In genomic region chr7:83631073-83631827, GRCm38 (mm10) we compare ENCODE assay signal across 8 mouse cellular contexts. TPM values are rescaled to one million over a fixed set of nuclear protein-coding genes. Genes with fewer than 3 reads are reported as not detected.
DNase-seq lines count a peak whose midpoint lies in the region; ATAC-seq and TF ChIP-seq lines count a peak whose summit lies in the region.

No protein-coding gene starts in this region.

- H3K9me3 ChIP-seq in heart, embryonic 11.5 days (replicated peaks; ENCODE audit: control insufficient read depth, low read length) = no peaks in the 10 kb centered on the region
- H3K9me3 ChIP-seq in ES-E14 (ENCODE audit: control insufficient read depth, insufficient read depth, low read depth, low read length) = no peaks in the 10 kb centered on the region
- no peaks in the 10 kb centered on the region for H3K9me3 ChIP-seq in forebrain, embryonic 13.5 days (replicated peaks)

- peak overlapping the region; percentile 70 for H3K4me3 ChIP-seq in heart, embryonic 11.5 days (ENCODE audit: low read depth, low read length)
- H3K4me3 ChIP-seq in ES-E14 (ENCODE audit: insufficient read depth in 1 of 2, low read depth in 1 of 2, low read length in 2 of 2, poor library complexity in 1 of 2, severe bottlenecking in 1 of 2) (peak overlapping the region; percentile 44 to 86), macrophage (ENCODE audit: inconsistent target) (peak overlapping the region; percentile 81)
- H3K4me3 ChIP-seq in forebrain, embryonic 13.5 days = peak overlapping the region; percentile 59

- H3K4me2 ChIP-seq in heart, embryonic 11.5 days = peak overlapping the region; percentile 77
- peak overlapping the region; percentile 77 for H3K4me2 ChIP-seq in forebrain, embryonic 13.5 days

- H3K79me2 ChIP-seq in macrophage (ENCODE audit: inconsistent target) = peaks cover 35% of the 10 kb centered on the region; the same call in 1 of the 2 replicates

- peak; percentile 44; the same call in 1 of the 2 replicates for ATAC-seq in heart, embryonic 11.5 days (replicated peaks; ENCODE audit: insufficient number of reproducible peaks, low FRiP score, low TSS enrichment)
- ATAC-seq in forebrain, embryonic 13.5 days = peak; percentile 33; the same call in 1 of the 2 replicates
- ATAC-seq in inflammation-experienced regulatory T-cells, adult 6 months = no peak

- no peaks in the 10 kb centered on the region for H3K36me3 ChIP-seq in heart, embryonic 11.5 days (ENCODE audit: control insufficient read depth, insufficient read depth, low read length)
- H3K36me3 ChIP-seq in ES-E14 (ENCODE audit: control insufficient read depth, insufficient read depth, low read length, poor library complexity, severe bottlenecking) = no peaks in the 10 kb centered on the region; the same call in 1 of the 2 replicates
- no peaks in the 10 kb centered on the region for H3K36me3 ChIP-seq in forebrain, embryonic 13.5 days (ENCODE audit: poor library complexity, severe bottlenecking)
- peaks cover 12% of the 10 kb centered on the region; the same call in 1 of the 2 replicates for H3K36me3 ChIP-seq in macrophage (ENCODE audit: inconsistent target)

- H3K4me1 ChIP-seq in heart, embryonic 11.5 days (ENCODE audit: control insufficient read depth, insufficient read depth, low read length) = peaks cover 8% of the 10 kb centered on the region
- peaks cover 0 to 2% of the 10 kb centered on the region in 2 experiments; a peak in 2 of 4 replicates for H3K4me1 ChIP-seq in ES-E14 (ENCODE audit: control insufficient read depth in 2 of 2, insufficient read depth in 2 of 2, low read length in 2 of 2, poor library complexity in 1 of 2)
- peaks cover 16% of the 10 kb centered on the region for H3K4me1 ChIP-seq in forebrain, embryonic 13.5 days

- H3K27me3 ChIP-seq in heart, embryonic 11.5 days (ENCODE audit: control insufficient read depth, insufficient read depth, low read length) = no peaks in the 10 kb centered on the region
- no peaks in the 10 kb centered on the region for H3K27me3 ChIP-seq in forebrain, embryonic 13.5 days

- H3K27ac ChIP-seq in heart, embryonic 11.5 days (ENCODE audit: low read depth, low read length) = 0 out of 2 replicates have a peak overlapping the region, but pooled peaks have one; percentile 35
- H3K27ac ChIP-seq in ES-E14 (ENCODE audit: insufficient read depth, low read depth, low read length, poor library complexity, severe bottlenecking) = no peak overlapping the region
- no peak overlapping the region for H3K27ac ChIP-seq in forebrain, embryonic 13.5 days
- H3K27ac ChIP-seq in macrophage = peak overlapping the region; percentile 35

- 12% methylated on average over 11 of the region's 11 CpGs for WGBS in heart, embryonic 11.5 days (ENCODE audit: insufficient replicate concordance)
- WGBS in forebrain, embryonic 13.5 days = 14% methylated on average over 11 of the region's 11 CpGs
- WGBS in macrophage (ENCODE audit: missing documents) = 11% methylated on average over 11 of the region's 11 CpGs

- in situ Hi-C loops in ES-E14 (cut with MboI; ENCODE audit: low sequenced_read_pairs in 2 of 2, unreplicated experiment in 2 of 2) = no loop called here

- DNase-seq in heart, adult 8-10 months (ENCODE audit: low spot score) = no peak
- DNase-seq in ES-E14 (ENCODE audit: low read depth, low spot score) (no peak), adipocyte (ENCODE audit: low spot score) (no peak)
- DNase-seq in layer of hippocampus, adult 18-20 months (ENCODE audit: low spot score in 2 of 2) = no peak

- H3K9ac ChIP-seq in heart, embryonic 11.5 days (ENCODE audit: low read depth, low read length) = peak overlapping the region; percentile 82
- H3K9ac ChIP-seq in ES-E14 (ENCODE audit: insufficient read depth, low read depth, low read length, poor library complexity, severe bottlenecking) = peak overlapping the region; percentile 27; the same call in 1 of the 2 replicates
- H3K9ac ChIP-seq in forebrain, embryonic 13.5 days = peak overlapping the region; percentile 73

TF ChIP-seq in ES-E14, 5 proteins besides CTCF, POLR2A, EP300 and RAD21:
- TF ChIP-seq HCFC1 (IDR thresholded peaks at IDR 0.05; ENCODE audit: borderline replicate concordance, insufficient read depth, low read length) = no peak
- no peak for TF ChIP-seq CHD2 (IDR thresholded peaks at IDR 0.05; ENCODE audit: low read depth, low read length)
- TF ChIP-seq ZC3H11A (IDR thresholded peaks at IDR 0.05; ENCODE audit: borderline replicate concordance, low read depth, low read length) = no peak
- no peak for TF ChIP-seq MAFK (IDR thresholded peaks at IDR 0.05; ENCODE audit: insufficient read depth, low read depth, low read length)
- no peak for TF ChIP-seq ZNF384 (IDR thresholded peaks at IDR 0.05; ENCODE audit: low read depth, low read length)

RNA-seq across cellular contexts. Expression of gene Stard5, which starts 0.5 kb away (rescaled TPM):
- 30.0 and 33.5 TPM in 2 replicates for polyA plus RNA-seq in heart, embryonic 11.5 days (2014; fragmentation: Nextera tagmentation; extraction: Ambion mirVana)
- 10 to 100 TPM in 2 of 4 experiments, 1 to 10 TPM in 2; 7.6 to 11.6 (median 9.3) TPM for total RNA-seq in heart, adult 8-10 months (2022)
- total RNA-seq in ES-E14 (2012; rRNA removed) = 8.1 and 11.9 TPM in 2 replicates
- polyA plus RNA-seq in forebrain, embryonic 13.5 days (2015; fragmentation: Nextera tagmentation; extraction: Ambion mirVana) = 7.5 and 8.5 TPM in 2 replicates
- total RNA-seq in macrophage (2018; cell fraction: chromatin; rRNA removed) = 100 to 1,000 TPM in 3 of 26 experiments, 10 to 100 TPM in 23; 43.6 to 155 (median 65.3) TPM
- 10 to 100 TPM; 24.2 to 49.4 (median 32.9) TPM for total RNA-seq in macrophage (2018; cell fraction: cytosol; rRNA removed)
- total RNA-seq in macrophage (2018; cell fraction: nucleus; rRNA removed) = 100 to 1,000 TPM in 2 of 26 experiments, 10 to 100 TPM in 24; 38.4 to 155 (median 62.9) TPM
- polyA plus RNA-seq in macrophage (2018) = 28.1 to 48.0 TPM (median 29.5 TPM) in 3 replicates
- polyA plus RNA-seq in inflammation-experienced regulatory T-cells, adult 6 months (2017; shearing (Covaris generic)) = 10 to 100 TPM; 25.0 to 41.7 (median 39.5) TPM
- total RNA-seq in layer of hippocampus, adult 18-20 months (2021) = 10 to 100 TPM; 15.7 to 16.3 TPM

RNA-seq across cellular contexts. Expression of gene Tmc3, which starts 46.5 kb away (rescaled TPM):
- 0.13 and 0.21 TPM in 2 replicates for polyA plus RNA-seq in heart, embryonic 11.5 days (2014; fragmentation: Nextera tagmentation; extraction: Ambion mirVana)
- total RNA-seq in heart, adult 8-10 months (2022) = under 1 TPM; 0.12 to 0.20 (median 0.19) TPM
- total RNA-seq in ES-E14 (2012; rRNA removed) = 0.80 and 1.3 TPM in 2 replicates
- polyA plus RNA-seq in forebrain, embryonic 13.5 days (2015; fragmentation: Nextera tagmentation; extraction: Ambion mirVana) = 0.08 and 0.11 TPM in 2 replicates
- total RNA-seq in macrophage (2018; cell fraction: chromatin; rRNA removed) = 1 to 10 TPM in 2 of 26 experiments, under 1 TPM in 18, not detected in 6; 0.13 to 2.8 (median 0.36) TPM
- total RNA-seq in macrophage (2018; cell fraction: cytosol; rRNA removed) = under 1 TPM in 17 of 26 experiments, not detected in 9; under 0.01 to 0.22 (median 0.04) TPM
- total RNA-seq in macrophage (2018; cell fraction: nucleus; rRNA removed) = 1 to 10 TPM in 1 of 26 experiments, under 1 TPM in 19, not detected in 6; 0.10 to 1.2 (median 0.37) TPM
- not detected in 3 replicates for polyA plus RNA-seq in macrophage (2018)
- 1 to 10 TPM in 1 of 3 experiments, under 1 TPM in 1, not detected in 1; 0.55 to 1.5 TPM for polyA plus RNA-seq in inflammation-experienced regulatory T-cells, adult 6 months (2017; shearing (Covaris generic))
- under 1 TPM; 0.25 to 0.35 TPM for total RNA-seq in layer of hippocampus, adult 18-20 months (2021)

Comparison
In these comparisons a context has a peak if more than half of its experiments do, and no peak if none do; other contexts are left out.
1. H3K27ac ChIP-seq: peak in heart, embryonic 11.5 days (single experiment) and macrophage (single experiment); none in ES-E14 (single experiment) and forebrain, embryonic 13.5 days (single experiment).
2. H3K9ac ChIP-seq: peak in every context shown above with its lines; median percentile 82 in heart, embryonic 11.5 days; 73 in forebrain, embryonic 13.5 days; 27 in ES-E14.
3. Peak in every context shown above with its lines, with median percentiles within 50 percentile points of each other: H3K4me3 ChIP-seq.